Mouse (Mus musculus) CH12.LX (cell line): ENCODE measurements around the gene 3110021N24Rik. TPM values are rescaled to one million over a fixed set of nuclear protein-coding genes. Genes with fewer than 3 reads are reported as not detected.

Experiments
- DNase-seq: peaks from one replicate; pipeline ENCODE4 v3.0.0-alpha.2; 2013; ENCODE audit errors: extremely low read depth
- H3K27ac ChIP-seq: 2 replicates; pipeline ENCODE4 v1.5.1; 2012; ENCODE audit warnings: low read depth, mild to moderate bottlenecking, control low read depth, moderate library complexity; ENCODE audit not compliant: insufficient read depth
- H3K27me3 ChIP-seq: replicated peaks from 2 replicates; pipeline ENCODE3; 2012; ENCODE audit warnings: inconsistent platforms
- H3K36me3 ChIP-seq, 2 experiments: replicated peaks in 1 of 2; 2 replicates each; pipeline versions ENCODE3 to v1.6.1; 2012; ENCODE audit warnings: inconsistent platforms in 1 of 2, low read length in 1 of 2, mild to moderate bottlenecking in 1 of 2, mixed read lengths in 1 of 2, moderate library complexity in 1 of 2; ENCODE audit not compliant: control insufficient read depth in 1 of 2, insufficient read depth in 1 of 2
- H3K4me1 ChIP-seq, 2 experiments: 2 replicates each; pipeline ENCODE4 v1.6.1; 2012; ENCODE audit warnings: inconsistent platforms in 1 of 2, moderate library complexity in 1 of 2; ENCODE audit not compliant: insufficient read depth in 2 of 2, control insufficient read depth in 1 of 2
- H3K4me2 ChIP-seq: 2 replicates; pipeline ENCODE4 v1.6.1; 2012; ENCODE audit warnings: low read depth, mild to moderate bottlenecking, control low read depth; ENCODE audit not compliant: poor library complexity, insufficient read depth, severe bottlenecking
- H3K4me3 ChIP-seq, 3 experiments: fragments of 150-350 bp in 1 of 3; sonication (generic) in 1 of 3; replicated peaks in 1 of 3; 2 replicates each; pipeline versions ENCODE3 to v1.5.1; 2011 to 2012; ENCODE audit warnings: low read depth in 2 of 3, low read length in 2 of 3, mild to moderate bottlenecking in 2 of 3, moderate library complexity in 2 of 3, control low read depth in 1 of 3, improper control_type of control experiment in 1 of 3, inconsistent platforms in 1 of 3, mixed read lengths in 1 of 3; ENCODE audit not compliant: poor library complexity in 1 of 3
- H3K79me2 ChIP-seq: replicated peaks from 2 replicates; pipeline ENCODE4 v1.6.1; 2012; ENCODE audit warnings: mild to moderate bottlenecking, moderate library complexity; ENCODE audit not compliant: control insufficient read depth, poor library complexity, insufficient read depth, severe bottlenecking; ENCODE audit errors: extremely low read depth
- H3K9ac ChIP-seq: 2 replicates; pipeline ENCODE4 v1.6.1; 2012; ENCODE audit warnings: low read depth, mild to moderate bottlenecking, control low read depth, moderate library complexity; ENCODE audit not compliant: insufficient read depth
- H3K9me3 ChIP-seq: replicated peaks from 2 replicates; pipeline ENCODE3; 2012; ENCODE audit warnings: low read length, inconsistent platforms, mixed read lengths
- BHLHE40 ChIP-seq: IDR thresholded peaks from 2 replicates; pipeline ENCODE4 v1.6.1; 2011; ENCODE audit warnings: mild to moderate bottlenecking, low read depth, low read length, improper control_type of control experiment
- ELF1 ChIP-seq: IDR thresholded peaks from 2 replicates; pipeline ENCODE4 v1.6.1; 2014; ENCODE audit warnings: low read depth, mild to moderate bottlenecking, inconsistent platforms, low read length, improper control_type of control experiment
- EP300 ChIP-seq: IDR thresholded peaks from 2 replicates; pipeline ENCODE4 v1.6.1; 2011; ENCODE audit warnings: low read length, improper control_type of control experiment
- IRF4 ChIP-seq: IDR thresholded peaks from 2 replicates; pipeline ENCODE4 v1.6.1; 2014; ENCODE audit warnings: low read depth, mild to moderate bottlenecking, inconsistent platforms, low read length, improper control_type of control experiment
- JUN ChIP-seq: IDR thresholded peaks from 2 replicates; pipeline ENCODE4 v1.6.1; 2011; ENCODE audit warnings: low read depth, mild to moderate bottlenecking, low read length, improper control_type of control experiment, moderate library complexity; ENCODE audit not compliant: insufficient read depth
- JUND ChIP-seq: conservative IDR thresholded peaks from 2 replicates; pipeline ENCODE4 v1.6.1; 2011; ENCODE audit warnings: low read depth, low read length, improper control_type of control experiment
- KAT2A ChIP-seq: IDR thresholded peaks from 2 replicates; pipeline ENCODE4 v1.6.1; 2012; ENCODE audit warnings: low read length, improper control_type of control experiment, inconsistent platforms; ENCODE audit not compliant: insufficient replicate concordance
- MAX ChIP-seq: IDR thresholded peaks from 2 replicates; pipeline ENCODE4 v1.6.1; 2011; ENCODE audit warnings: low read length, improper control_type of control experiment
- MAZ ChIP-seq: IDR thresholded peaks from 2 replicates; pipeline ENCODE4 v1.6.1; 2012; ENCODE audit warnings: low read depth, mild to moderate bottlenecking, inconsistent platforms, low read length, improper control_type of control experiment, moderate library complexity
- MXI1 ChIP-seq: IDR thresholded peaks from 2 replicates; pipeline ENCODE4 v1.6.1; 2011; ENCODE audit warnings: mild to moderate bottlenecking, low read depth, low read length, improper control_type of control experiment
- NELFE ChIP-seq: IDR thresholded peaks from 2 replicates; pipeline ENCODE4 v1.6.1; 2011; ENCODE audit warnings: low read depth, low read length, improper control_type of control experiment
- POLR2A ChIP-seq: IDR thresholded peaks from 2 replicates; pipeline ENCODE4 v1.6.1; 2011; ENCODE audit warnings: low read depth, mild to moderate bottlenecking, improper control_type of control experiment, low read length
- POLR2AphosphoS2 ChIP-seq: IDR thresholded peaks from 2 replicates; pipeline ENCODE4 v1.6.1; 2011; ENCODE audit warnings: low read depth, low read length, improper control_type of control experiment
- RAD21 ChIP-seq: IDR thresholded peaks from 2 replicates; pipeline ENCODE4 v1.6.1; 2011; ENCODE audit warnings: low read depth, mild to moderate bottlenecking, low read length, improper control_type of control experiment, moderate library complexity
- RCOR1 ChIP-seq: conservative IDR thresholded peaks from 2 replicates; pipeline ENCODE4 v1.6.1; 2012; ENCODE audit warnings: low read depth, mild to moderate bottlenecking, inconsistent platforms, low read length, improper control_type of control experiment
- USF1 ChIP-seq: IDR thresholded peaks from 2 replicates; pipeline ENCODE4 v1.6.1; 2014; ENCODE audit warnings: low read depth, mild to moderate bottlenecking, inconsistent platforms, low read length, improper control_type of control experiment
- ZC3H11A ChIP-seq: IDR thresholded peaks from 2 replicates; pipeline ENCODE4 v1.6.1; 2012; ENCODE audit warnings: low read depth, mild to moderate bottlenecking, inconsistent platforms, low read length, improper control_type of control experiment
- ZKSCAN1 ChIP-seq: IDR thresholded peaks from 2 replicates; pipeline ENCODE4 v1.6.1; 2012; ENCODE audit warnings: low read depth, inconsistent platforms, low read length, improper control_type of control experiment, borderline replicate concordance
- ZMIZ1 ChIP-seq: IDR thresholded peaks from 2 replicates; pipeline ENCODE4 v1.6.1; 2012; ENCODE audit warnings: low read depth, mild to moderate bottlenecking, inconsistent platforms, low read length, improper control_type of control experiment
- ZNF384 ChIP-seq: IDR thresholded peaks from 2 replicates; pipeline ENCODE4 v1.6.1; 2012; ENCODE audit warnings: low read depth, low read length, improper control_type of control experiment, inconsistent platforms
- dilution Hi-C: fragments of 300-500 bp; cut with MboI; formaldehyde crosslinking; loops from 2 replicates; pipeline ENCODE4 v1.14.3; 2020; ENCODE audit warnings: low sequenced_read_pairs; ENCODE audit not compliant: extremely low pct_unique_long_range_greater_than_20kb, extremely low pct_ligation_motif_present
- in situ Hi-C: fragments of 300-500 bp; cut with MboI; formaldehyde crosslinking; loops from 3 replicates; pipeline ENCODE4 v1.14.3; 2019; ENCODE audit warnings: low sequenced_read_pairs, low pct_ligation_motif_present, low pct_unique_long_range_greater_than_20kb, mixed read lengths
- polyA plus RNA-seq: library from polyadenylated mRNA; unstranded; fragments of >175 nt; gene quantifications from 2 replicates; pipeline ENCODE4 v1.2.1, GENCODE M21; 2012; ENCODE audit warnings: low read depth; ENCODE audit not compliant: insufficient read length
- total RNA-seq, 2 experiments: library from RNA; depleted of rRNA; stranded (reverse); fragments of 300-350 nt in 1 of 2; fragments of >200 nt in 1 of 2; gene quantifications; 2 replicates each; pipeline ENCODE4 v1.2.3; 2012 to 2014

3110021N24Rik gene
- total and polyA plus RNA-seq, 3 experiments: 0.17 TPM; not detected in 2

DNA sequence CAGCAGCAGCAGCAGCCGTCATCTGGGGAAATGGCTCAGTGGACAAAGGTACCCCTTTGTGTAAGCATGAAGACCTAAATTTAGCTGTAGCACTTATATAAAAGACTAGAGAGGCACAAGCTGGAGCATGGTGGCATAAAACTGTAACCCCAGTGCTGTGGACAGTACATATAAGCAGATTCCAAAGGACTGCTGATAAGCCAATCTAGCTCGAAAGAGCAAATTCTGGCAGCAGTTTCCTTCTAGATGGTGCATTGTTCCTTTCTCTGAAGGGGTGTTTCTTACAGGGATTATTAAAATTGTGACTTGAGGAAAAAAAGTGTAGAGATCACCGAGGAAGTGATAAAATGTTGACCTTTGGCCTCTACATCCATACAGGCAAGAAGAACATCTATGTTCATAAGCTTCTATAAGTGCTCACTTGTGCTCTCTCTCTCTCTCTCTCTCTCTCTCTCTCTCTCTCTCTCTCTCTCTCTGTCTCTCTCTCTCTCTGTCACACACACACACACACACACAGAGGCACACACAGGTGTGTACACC lies 1.9 kb downstream of the 3110021N24Rik start:
- H3K79me2 ChIP-seq: no peaks in the 10 kb centered on the region
- no peak overlapping the region for H3K9ac ChIP-seq
- in situ Hi-C loops: no loop called here
- no peaks in the 10 kb centered on the region for H3K36me3 ChIP-seq
- H3K4me2 ChIP-seq: no peak overlapping the region
- no peaks in the 10 kb centered on the region for H3K27me3 ChIP-seq
- H3K4me3 ChIP-seq: no peak overlapping the region
- H3K4me1 ChIP-seq: no peaks in the 10 kb centered on the region
- no peaks in the 10 kb centered on the region for H3K9me3 ChIP-seq
- no peak overlapping the region for H3K27ac ChIP-seq
- DNase-seq: no peak
- TF ChIP-seq POLR2AphosphoS2: no peak
- TF ChIP-seq MAX: no peak
- no peak for TF ChIP-seq RCOR1
- TF ChIP-seq EP300: no peak
- TF ChIP-seq ZKSCAN1: no peak
- TF ChIP-seq IRF4: no peak
- TF ChIP-seq MAZ: no peak
- no peak for TF ChIP-seq ELF1
- no peak for TF ChIP-seq POLR2A
- TF ChIP-seq ZMIZ1: no peak
- TF ChIP-seq MXI1: no peak
- TF ChIP-seq JUND: no peak
- no peak for TF ChIP-seq ZC3H11A
- TF ChIP-seq BHLHE40: no peak
- TF ChIP-seq NELFE: no peak
- TF ChIP-seq RAD21: no peak
- no peak for TF ChIP-seq KAT2A
- TF ChIP-seq JUN: no peak
- no peak for TF ChIP-seq ZNF384
- no peak for TF ChIP-seq USF1
- dilution Hi-C loops: no loop called here

DNA sequence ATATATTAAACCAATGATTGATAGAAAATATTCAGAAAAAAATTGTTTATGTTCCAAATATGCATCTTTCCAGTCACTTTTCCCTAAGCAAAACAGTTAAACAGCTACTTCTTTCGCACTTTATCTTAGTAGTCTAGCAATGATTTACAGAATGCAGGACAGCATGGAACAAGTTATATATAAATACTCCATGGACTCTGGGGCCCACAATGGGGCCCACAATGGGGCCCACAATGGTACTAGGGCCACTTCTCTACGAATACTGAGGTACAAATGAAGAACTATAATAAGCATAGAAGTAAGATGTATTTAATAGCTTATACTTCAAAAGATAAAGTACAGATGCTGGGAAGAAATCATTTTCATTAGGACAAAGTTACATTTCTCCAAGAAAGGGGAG lies 4.7 kb downstream of the 3110021N24Rik start:
- H3K4me1 ChIP-seq: no peaks in the 10 kb centered on the region
- no peaks in the 10 kb centered on the region for H3K27me3 ChIP-seq
- H3K4me2 ChIP-seq: no peak overlapping the region
- H3K27ac ChIP-seq: no peak overlapping the region
- DNase-seq: no peak
- H3K4me3 ChIP-seq: no peak overlapping the region
- no peak overlapping the region for H3K9ac ChIP-seq
- dilution Hi-C loops (no loop called here), in situ Hi-C loops (no loop called here)
- no peaks in the 10 kb centered on the region for H3K36me3 ChIP-seq
- H3K9me3 ChIP-seq: no peaks in the 10 kb centered on the region
- no peaks in the 10 kb centered on the region for H3K79me2 ChIP-seq
- TF ChIP-seq USF1: no peak
